Mouse (Mus musculus): Measurements from ENCODE around the gene Lrrc46.

- TF ChIP-seq CTCF (IDR thresholded peaks at IDR 0.05; ENCODE audit: control insufficient read depth, insufficient read depth, insufficient replicate concordance, low read depth, low read length) = no peak
- no peak for TF ChIP-seq POLR2A (IDR thresholded peaks at IDR 0.05; ENCODE audit: control insufficient read depth, low read depth, low read length)
These were observed 33.0 kb upstream of the Lrrc46 start for GRCm38 (mm10) chr11:97074235-97074634.

Data from testis, adult 2 months (tissue).